Mouse (Mus musculus): ENCODE results near the gene Hnf4a. TPM values are rescaled to one million over a fixed set of nuclear protein-coding genes. Genes with fewer than 3 reads are reported as not detected.

The Hnf4a gene
- polyA plus RNA-seq, 1 experiment from 2014 or later: not detected

DNA sequence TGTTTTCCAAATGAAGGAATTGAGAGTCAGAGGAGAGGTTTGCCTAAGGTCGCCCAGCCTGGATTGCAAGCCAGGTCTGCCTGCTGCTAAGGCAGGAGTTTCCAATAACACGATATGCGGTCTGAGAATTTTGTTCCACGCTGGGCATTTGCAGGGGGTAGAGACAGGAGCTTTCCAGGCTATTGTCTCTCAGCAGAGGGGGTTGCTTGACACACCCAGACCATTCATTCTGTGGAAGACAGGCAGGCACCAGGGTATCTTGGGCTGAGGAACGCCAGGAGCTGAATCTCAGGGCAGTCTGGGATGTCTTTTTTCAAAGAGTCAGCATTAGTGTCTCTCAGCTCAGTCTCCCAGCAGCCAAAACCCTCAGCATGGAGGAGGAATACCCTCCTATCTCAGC, 13.6 kb upstream of the Hnf4a start:
- ATAC-seq (ENCODE audit: low FRiP score): no peak
- Histone ChIP-seq H3K4me1 (peaks cover 18% of the 10 kb centered on the region), H3K9ac (no peak overlapping the region), H3K27ac (no peak overlapping the region), H3K4me3 (no peak overlapping the region), H3K36me3 (no peaks in the 10 kb centered on the region), H3K9me3 (replicated peaks) (no peaks in the 10 kb centered on the region), H3K27me3 (no peaks in the 10 kb centered on the region), H3K4me2 (replicated peaks) (no peak overlapping the region)
- WGBS: 21% methylated on average over 5 of the region's 5 CpGs

DNA sequence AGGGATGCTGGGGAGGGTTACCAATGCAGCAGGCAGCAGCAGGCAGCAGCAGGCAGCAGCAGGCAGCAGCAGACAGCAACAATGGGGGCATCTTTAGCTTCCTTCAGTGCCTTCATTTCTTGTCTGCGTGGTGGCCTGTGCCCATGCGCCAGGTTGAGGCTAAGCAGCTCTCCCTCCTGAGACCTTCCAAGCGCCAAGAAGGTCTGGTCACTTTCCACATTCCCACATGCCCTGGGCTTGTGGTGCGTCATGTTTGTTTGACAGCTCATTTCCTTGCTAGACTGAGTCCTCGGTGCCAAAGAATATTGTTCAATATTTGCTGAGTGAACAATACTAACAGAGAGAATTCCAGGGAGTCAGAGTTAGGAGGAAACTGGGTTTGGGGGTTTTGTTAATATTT, 12.6 kb upstream of the Hnf4a start:
- Histone ChIP-seq H3K27ac (no peak overlapping the region), H3K9ac (no peak overlapping the region), H3K36me3 (no peaks in the 10 kb centered on the region), H3K4me3 (no peak overlapping the region), H3K27me3 (no peaks in the 10 kb centered on the region), H3K4me1 (peaks cover 18% of the 10 kb centered on the region), H3K4me2 (replicated peaks) (no peak overlapping the region), H3K9me3 (replicated peaks) (no peaks in the 10 kb centered on the region)
- WGBS: 54% methylated on average over 5 of the region's 5 CpGs
- ATAC-seq (ENCODE audit: low FRiP score): no peak

DNA sequence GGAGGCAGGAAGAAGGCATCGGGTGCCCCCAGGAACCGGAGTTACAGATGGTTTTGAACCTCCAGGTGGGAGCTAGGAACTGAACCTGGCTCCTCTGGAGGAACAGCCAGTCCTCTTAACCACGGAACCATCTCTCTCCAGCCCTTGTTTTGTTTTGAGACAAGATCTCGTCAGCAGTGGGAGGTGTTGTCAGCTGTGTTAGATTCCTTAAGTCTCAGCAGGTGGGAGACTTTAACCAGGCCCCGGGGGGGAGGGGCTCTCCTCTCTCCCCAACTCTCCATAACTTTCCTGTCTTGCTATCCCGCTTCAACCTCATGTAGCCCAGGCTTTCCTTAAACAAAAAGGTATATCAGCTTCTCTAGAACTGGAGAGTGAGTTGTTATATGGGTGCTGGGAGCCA, 12.2 kb upstream of the Hnf4a start:
- H3K9me3 ChIP-seq (replicated peaks): no peaks in the 10 kb centered on the region
- no peak overlapping the region for H3K4me2 ChIP-seq (replicated peaks)
- no peaks in the 10 kb centered on the region for H3K27me3 ChIP-seq
- peaks cover 18% of the 10 kb centered on the region for H3K4me1 ChIP-seq
- H3K27ac ChIP-seq: no peak overlapping the region
- no peak for ATAC-seq (ENCODE audit: low FRiP score)
- H3K9ac ChIP-seq: no peak overlapping the region
- H3K36me3 ChIP-seq: no peaks in the 10 kb centered on the region
- WGBS: 34% methylated on average over 6 of the region's 6 CpGs
- no peak overlapping the region for H3K4me3 ChIP-seq

DNA sequence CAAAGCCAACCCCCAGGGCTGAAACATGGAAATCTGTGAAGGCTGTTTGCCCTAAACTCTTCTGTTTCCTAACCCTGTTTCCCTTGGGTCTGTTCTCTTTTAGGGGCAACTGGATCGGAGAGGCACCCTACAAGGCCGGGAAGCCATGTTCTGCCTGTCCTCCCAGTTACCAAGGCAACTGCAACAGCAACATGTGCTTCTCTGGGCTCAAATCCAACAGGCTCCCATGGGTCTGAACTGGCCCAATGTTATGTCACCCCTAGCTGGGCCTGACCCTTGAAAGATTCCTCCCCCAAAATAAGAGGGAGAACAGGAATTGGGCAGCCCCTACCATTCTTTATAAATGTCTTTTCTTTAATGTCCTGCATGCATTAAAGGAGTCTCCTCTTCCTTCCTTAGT, 4.4 kb upstream of the Hnf4a start:
- WGBS: 70% methylated on average over 2 of the region's 2 CpGs
- Histone ChIP-seq H3K36me3 (no peaks in the 10 kb centered on the region), H3K4me2 (replicated peaks) (no peak overlapping the region), H3K27me3 (no peaks in the 10 kb centered on the region), H3K4me1 (no peaks in the 10 kb centered on the region), H3K9ac (no peak overlapping the region), H3K4me3 (no peak overlapping the region), H3K9me3 (replicated peaks) (no peaks in the 10 kb centered on the region), H3K27ac (no peak overlapping the region)
- ATAC-seq (ENCODE audit: low FRiP score): no peak

DNA sequence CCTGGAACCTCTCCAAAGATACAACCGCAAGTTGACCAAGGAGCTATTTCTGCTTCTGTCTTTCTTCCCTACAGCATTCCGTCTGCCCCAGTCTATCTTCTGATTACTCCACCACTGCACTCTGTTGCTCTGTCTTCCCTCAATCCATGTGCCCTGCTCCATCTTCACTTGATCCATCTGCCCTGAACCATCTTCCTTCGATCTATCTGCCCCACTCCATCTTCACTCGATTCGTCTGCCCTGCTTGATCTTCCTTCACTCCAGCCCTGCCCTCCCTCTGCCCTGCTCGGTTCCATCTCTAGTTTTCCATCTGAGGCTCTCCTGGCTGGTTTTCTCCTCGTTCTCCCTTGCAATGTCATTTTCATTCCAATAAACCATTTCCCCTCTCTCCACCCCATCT, 3.4 kb upstream of the Hnf4a start:
- H3K4me1 ChIP-seq: no peaks in the 10 kb centered on the region
- WGBS: 74% methylated on average over 7 of the region's 7 CpGs
- H3K4me2 ChIP-seq (replicated peaks): no peak overlapping the region
- H3K36me3 ChIP-seq: no peaks in the 10 kb centered on the region
- no peak overlapping the region for H3K4me3 ChIP-seq
- H3K9me3 ChIP-seq (replicated peaks): no peaks in the 10 kb centered on the region
- no peak overlapping the region for H3K9ac ChIP-seq
- ATAC-seq (ENCODE audit: low FRiP score): no peak
- no peaks in the 10 kb centered on the region for H3K27me3 ChIP-seq
- H3K27ac ChIP-seq: no peak overlapping the region

DNA sequence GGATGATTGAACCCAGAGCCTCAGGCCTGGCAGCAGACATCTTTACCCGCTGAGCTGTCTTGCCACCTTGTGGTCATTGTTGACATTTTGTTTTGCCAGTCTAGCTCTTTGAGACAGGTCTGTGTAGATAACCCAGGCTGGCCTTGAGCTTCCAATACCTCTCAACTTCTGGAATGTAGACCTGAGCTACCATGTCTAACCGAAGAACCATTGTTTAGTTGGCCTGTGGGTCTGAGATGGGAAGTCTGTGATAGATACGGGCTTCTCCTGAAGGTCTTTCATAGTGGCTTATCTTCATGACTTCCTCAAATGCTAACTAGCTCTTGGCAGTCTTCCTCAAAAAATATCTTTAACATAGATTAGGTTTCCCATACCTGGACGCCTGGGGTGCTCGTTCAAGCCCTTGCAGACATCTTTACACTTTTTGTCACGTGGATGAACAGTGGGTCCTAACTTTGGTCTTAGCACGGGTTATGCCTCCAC, 19.2 kb downstream of the Hnf4a start:
- Histone ChIP-seq H3K27me3 (no peaks in the 10 kb centered on the region), H3K4me3 (no peak overlapping the region), H3K9ac (no peak overlapping the region), H3K27ac (no peak overlapping the region), H3K36me3 (no peaks in the 10 kb centered on the region), H3K9me3 (replicated peaks) (no peaks in the 10 kb centered on the region), H3K4me2 (replicated peaks) (no peak overlapping the region), H3K4me1 (no peaks in the 10 kb centered on the region)
- WGBS: 85% methylated on average over 7 of the region's 7 CpGs
- ATAC-seq (ENCODE audit: low FRiP score): no peak

DNA sequence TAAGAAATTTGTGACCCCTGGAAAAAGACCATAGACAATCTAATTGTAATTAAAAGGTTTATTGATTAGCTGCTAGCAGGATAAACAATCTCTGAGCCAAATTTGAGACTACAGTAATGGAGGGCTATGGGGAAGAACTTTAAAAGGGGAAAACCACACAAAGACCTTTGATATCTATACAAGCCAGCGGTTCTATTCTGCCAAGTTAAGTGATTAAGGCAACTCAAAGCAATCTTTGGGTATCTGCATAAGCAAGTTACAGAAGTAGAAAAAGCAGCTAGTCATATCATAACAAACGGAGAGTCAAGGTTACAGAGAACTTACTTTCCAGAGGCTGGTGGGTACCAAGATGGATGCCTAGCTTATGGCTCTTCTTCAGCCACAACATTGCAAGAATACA, 20.9 kb downstream of the Hnf4a start:
- Histone ChIP-seq H3K27ac (no peak overlapping the region), H3K27me3 (no peaks in the 10 kb centered on the region), H3K9ac (no peak overlapping the region), H3K4me3 (no peak overlapping the region), H3K4me1 (no peaks in the 10 kb centered on the region), H3K9me3 (replicated peaks) (no peaks in the 10 kb centered on the region), H3K4me2 (replicated peaks) (no peak overlapping the region), H3K36me3 (no peaks in the 10 kb centered on the region)
- 80% methylated on average over 2 of the region's 2 CpGs for WGBS
- ATAC-seq (ENCODE audit: low FRiP score): no peak

DNA sequence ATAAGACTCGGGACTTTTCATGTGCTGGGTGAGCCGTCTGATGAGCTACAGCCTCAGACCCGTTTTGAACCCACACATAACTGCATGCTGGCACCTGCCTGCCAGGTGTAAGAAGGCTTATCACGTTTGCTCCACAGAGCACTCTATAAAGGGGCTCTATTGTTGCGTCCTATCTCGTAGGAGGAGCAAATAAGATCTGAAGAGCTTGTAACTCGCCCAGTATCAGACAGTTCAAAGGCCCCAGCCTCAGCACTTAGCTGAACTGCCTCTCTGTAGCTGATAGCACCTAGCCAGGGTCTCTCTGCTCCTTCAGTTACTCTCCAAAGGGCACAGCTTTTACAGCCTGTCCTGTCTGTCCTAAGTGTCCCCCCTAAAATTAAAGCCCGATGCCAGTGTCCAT, 23.8 kb downstream of the Hnf4a start:
- peaks cover 4% of the 10 kb centered on the region; the same call in 1 of the 2 replicates for H3K27me3 ChIP-seq
- no peak for ATAC-seq (ENCODE audit: low FRiP score)
- H3K4me2 ChIP-seq (replicated peaks): no peak overlapping the region
- no peaks in the 10 kb centered on the region for H3K9me3 ChIP-seq (replicated peaks)
- WGBS: 65% methylated on average over 8 of the region's 8 CpGs
- peaks cover 4% of the 10 kb centered on the region; the same call in 1 of the 2 replicates for H3K4me1 ChIP-seq
- no peaks in the 10 kb centered on the region for H3K36me3 ChIP-seq
- no peak overlapping the region for H3K4me3 ChIP-seq
- H3K9ac ChIP-seq: no peak overlapping the region
- no peak overlapping the region for H3K27ac ChIP-seq

DNA sequence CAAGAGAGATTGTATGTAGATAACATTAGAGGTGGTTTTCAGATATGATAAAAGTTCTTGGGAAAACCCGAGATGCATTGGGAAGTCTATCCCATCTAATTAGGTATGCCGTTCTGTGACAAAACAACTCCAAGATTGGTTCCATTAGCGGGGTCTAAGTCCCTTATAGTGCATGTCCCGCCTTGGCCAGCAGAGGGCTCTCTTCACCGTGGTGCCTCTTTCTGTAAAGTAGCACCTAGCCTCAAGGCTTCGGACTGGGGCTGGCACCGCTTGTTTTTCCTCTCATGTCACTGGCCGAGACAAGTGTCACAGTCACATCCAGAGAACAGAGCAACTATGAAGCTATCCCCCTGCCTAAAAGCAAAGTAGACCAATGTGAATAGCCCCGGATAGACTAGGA, 25.3 kb downstream of the Hnf4a start:
- no peak overlapping the region for H3K4me2 ChIP-seq (replicated peaks)
- no peak overlapping the region for H3K27ac ChIP-seq
- H3K4me1 ChIP-seq: peaks cover 4% of the 10 kb centered on the region; the same call in 1 of the 2 replicates
- H3K9me3 ChIP-seq (replicated peaks): no peaks in the 10 kb centered on the region
- peaks cover 9% of the 10 kb centered on the region; the same call in 1 of the 2 replicates for H3K27me3 ChIP-seq
- no peak overlapping the region for H3K4me3 ChIP-seq
- WGBS: 9% methylated on average over 9 of the region's 9 CpGs
- no peak overlapping the region for H3K9ac ChIP-seq
- no peaks in the 10 kb centered on the region for H3K36me3 ChIP-seq
- ATAC-seq (ENCODE audit: low FRiP score): no peak

DNA sequence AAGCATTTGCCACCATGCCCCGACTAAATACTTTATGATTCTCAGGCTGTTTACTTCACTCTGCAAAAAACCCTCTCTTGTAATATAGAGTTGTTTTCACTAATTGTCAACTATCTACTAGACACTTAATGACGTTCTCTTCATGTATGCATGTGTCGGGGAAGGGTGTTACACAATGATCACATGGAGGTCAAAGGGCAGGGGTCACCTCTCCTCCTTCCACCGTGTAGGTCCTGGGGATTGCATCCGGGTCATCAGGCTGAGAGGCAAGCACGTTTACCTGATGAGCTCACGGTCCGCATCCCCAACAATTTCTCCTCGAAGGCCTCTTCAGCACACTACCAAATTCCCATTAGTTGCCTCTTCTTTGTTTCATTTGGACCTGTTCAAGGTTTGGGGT, 26.6 kb downstream of the Hnf4a start:
- Histone ChIP-seq H3K27ac (no peak overlapping the region), H3K4me3 (no peak overlapping the region), H3K4me1 (peaks cover 4% of the 10 kb centered on the region; the same call in 1 of the 2 replicates), H3K36me3 (no peaks in the 10 kb centered on the region), H3K9me3 (replicated peaks) (no peaks in the 10 kb centered on the region), H3K9ac (no peak overlapping the region), H3K4me2 (replicated peaks) (no peak overlapping the region), H3K27me3 (peaks cover 9% of the 10 kb centered on the region; the same call in 1 of the 2 replicates)
- WGBS: 87% methylated on average over 9 of the region's 9 CpGs
- no peak for ATAC-seq (ENCODE audit: low FRiP score)

DNA sequence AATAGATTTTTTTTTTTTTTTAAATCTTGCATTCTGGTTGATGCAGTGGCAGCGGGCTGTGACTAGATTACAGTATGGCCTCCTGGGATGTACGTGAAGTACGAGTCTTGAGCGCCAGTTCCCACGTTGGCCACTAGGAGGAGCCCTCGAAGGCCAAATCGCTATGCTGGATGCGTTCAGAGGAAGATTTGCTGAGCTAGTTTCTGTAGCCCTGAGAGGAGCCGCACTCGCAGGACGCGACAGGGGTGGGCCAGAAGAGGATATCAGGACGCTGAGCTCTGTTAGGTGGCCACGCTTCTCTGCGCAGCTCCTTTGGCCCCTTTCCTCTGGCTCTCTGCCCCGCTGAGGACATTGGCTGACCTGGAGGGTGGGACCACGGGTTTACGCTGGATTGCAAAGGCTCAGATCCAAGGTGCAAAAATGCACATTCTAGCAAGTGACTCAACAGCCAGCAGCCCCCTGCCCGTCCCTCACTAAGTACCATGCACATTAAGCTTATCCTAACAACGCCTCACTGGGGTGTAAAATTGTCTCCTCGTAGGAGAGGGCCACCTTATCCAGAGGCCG, 28.4 kb downstream of the Hnf4a start:
- whole genome bisulfite sequencing: 14% methylated on average over 22 of the region's 22 CpGs
- Histone ChIP-seq H3K4me2 (replicated peaks) (peak overlapping the region; percentile 59), H3K36me3 (no peaks in the 10 kb centered on the region), H3K4me1 (peaks cover 4% of the 10 kb centered on the region; the same call in 1 of the 2 replicates), H3K9me3 (replicated peaks) (no peaks in the 10 kb centered on the region), H3K9ac (no peak overlapping the region), H3K27ac (no peak overlapping the region), H3K27me3 (peaks cover 9% of the 10 kb centered on the region; the same call in 1 of the 2 replicates), H3K4me3 (peak overlapping the region; percentile 25)
- ATAC-seq (ENCODE audit: low FRiP score): peak; percentile 73

DNA sequence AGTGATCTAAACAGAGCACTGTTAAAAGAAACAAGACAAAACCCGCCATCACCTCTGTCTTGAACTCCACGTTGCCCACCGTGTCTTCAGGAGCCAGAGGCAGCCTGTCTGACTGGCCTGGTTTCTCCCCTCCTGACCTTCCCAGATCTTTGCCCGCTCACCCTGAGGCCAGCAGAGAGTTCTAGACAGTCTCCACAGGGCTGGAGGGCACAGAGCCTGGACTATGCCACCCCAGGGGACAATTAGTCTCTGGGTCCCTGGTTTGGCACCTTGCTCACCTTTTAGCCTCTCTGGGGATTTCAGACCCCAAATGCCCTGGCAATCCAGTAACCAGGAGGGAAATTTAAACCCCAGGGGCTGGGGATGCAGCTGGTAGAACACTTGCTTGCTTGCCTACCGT, 30.8 kb downstream of the Hnf4a start:
- H3K4me3 ChIP-seq: no peak overlapping the region
- WGBS: 73% methylated on average over 5 of the region's 5 CpGs
- no peak overlapping the region for H3K9ac ChIP-seq
- H3K9me3 ChIP-seq (replicated peaks): no peaks in the 10 kb centered on the region
- ATAC-seq (ENCODE audit: low FRiP score): no peak
- no peak overlapping the region for H3K4me2 ChIP-seq (replicated peaks)
- H3K4me1 ChIP-seq: peaks cover 4% of the 10 kb centered on the region; the same call in 1 of the 2 replicates
- H3K27ac ChIP-seq: no peak overlapping the region
- peaks cover 12% of the 10 kb centered on the region for H3K27me3 ChIP-seq
- H3K36me3 ChIP-seq: no peaks in the 10 kb centered on the region

DNA sequence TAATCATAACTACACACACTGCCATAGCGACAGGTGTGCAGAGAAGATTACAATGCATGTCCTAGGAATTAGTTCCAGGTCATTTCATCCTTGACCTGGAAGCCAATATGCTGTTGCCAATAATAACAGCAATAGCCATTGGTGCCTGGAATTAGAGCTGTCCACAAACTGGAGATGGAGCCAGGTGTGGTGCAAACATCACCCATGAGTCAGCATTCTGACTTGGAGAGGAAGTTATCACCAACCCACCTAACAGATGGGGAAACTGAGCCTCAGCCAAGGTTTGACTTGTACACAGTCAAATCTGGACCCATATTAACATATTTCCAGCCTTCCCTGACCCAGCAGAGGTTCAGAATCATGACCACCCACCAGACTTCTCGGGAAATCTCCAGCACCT, 31.8 kb downstream of the Hnf4a start:
- Histone ChIP-seq H3K27me3 (peaks cover 12% of the 10 kb centered on the region), H3K4me2 (replicated peaks) (no peak overlapping the region), H3K36me3 (no peaks in the 10 kb centered on the region), H3K27ac (no peak overlapping the region), H3K4me1 (peaks cover 4% of the 10 kb centered on the region; the same call in 1 of the 2 replicates), H3K9ac (no peak overlapping the region), H3K9me3 (replicated peaks) (no peaks in the 10 kb centered on the region), H3K4me3 (no peak overlapping the region)
- 82% methylated on average over 2 of the region's 2 CpGs for WGBS
- no peak for ATAC-seq (ENCODE audit: low FRiP score)

All from hindbrain, embryonic 12.5 days (tissue).